ENCODE assay signal across 38 mouse cellular contexts in genomic region chr16:10837250-10837649, GRCm38 (mm10). TPM values are rescaled to one million over a fixed set of nuclear protein-coding genes. Genes with fewer than 3 reads are reported as not detected.
DNase-seq lines count a peak whose midpoint lies in the region; ATAC-seq and TF ChIP-seq lines count a peak whose summit lies in the region.
"Had no signal": no experiment of that assay in that cellular context is flagged by ENCODE, and none has a peak within 500 bp of the region (broad histone marks: within the 10 kb centered on the region; RNA-seq: fewer than 3 reads in every experiment).

No protein-coding gene starts in this region.

- no peaks in the 10 kb centered on the region for H3K36me3 ChIP-seq in heart, embryonic 16.5 days (ENCODE audit: control insufficient read depth, insufficient read depth)
- no peaks in the 10 kb centered on the region for H3K36me3 ChIP-seq in lung, postnatal 0 days (ENCODE audit: insufficient read depth, low read length)
- H3K36me3 ChIP-seq: embryonic facial prominence, embryonic 15.5 days had no signal

- no peaks in the 10 kb centered on the region for H3K9me3 ChIP-seq in heart, embryonic 16.5 days (replicated peaks; ENCODE audit: control insufficient read depth, low read length)
- H3K9me3 ChIP-seq in lung, postnatal 0 days (ENCODE audit: low read length), result no peaks in the 10 kb centered on the region
- H3K9me3 ChIP-seq: embryonic facial prominence, embryonic 12.5 days; embryonic facial prominence, embryonic 15.5 days had no signal

- no peak overlapping the region for H3K9ac ChIP-seq in heart, embryonic 16.5 days (ENCODE audit: low read length)
- H3K9ac ChIP-seq in lung, postnatal 0 days (replicated peaks; ENCODE audit: low read depth), result no peak overlapping the region
- H3K9ac ChIP-seq: embryonic facial prominence, embryonic 12.5 days; embryonic facial prominence, embryonic 15.5 days; forebrain, postnatal 0 days; hindbrain, embryonic 14.5 days had no signal

- DNase-seq in heart, postnatal 4 days, result no peak
- peak; percentile 43 for DNase-seq in 3134 (ENCODE audit: extremely low read depth, insufficient read length, low spot score)
- peak; percentile 59 for DNase-seq in 3T3-L1 (ENCODE audit: low read depth, low spot score)
- peak; percentile 50 for DNase-seq in adipocyte (ENCODE audit: low spot score)
- DNase-seq in layer of hippocampus, postnatal 10 days (ENCODE audit: low spot score in 2 of 2), result no peak
- no peak for DNase-seq in lung, postnatal 0 days (ENCODE audit: low spot score)
- no peak for DNase-seq in cerebellum, adult 9-10 months
- DNase-seq: B cell, adult 2 months; cerebellum, adult 11-12 months; cerebellum, adult 8-10 months; cerebellum, postnatal 14 days; forebrain, postnatal 0 days; gastrocnemius, adult 2 months; gastrocnemius, postnatal 14 days; heart, adult 11 months; heart, postnatal 10 days; heart, postnatal 36 days; kidney, adult 18-20 months had no signal

- H3K4me2 ChIP-seq in heart, embryonic 16.5 days (ENCODE audit: low read depth, low read length), result no peak overlapping the region
- no peak overlapping the region for H3K4me2 ChIP-seq in lung, postnatal 0 days (replicated peaks; ENCODE audit: low read depth, low read length)
- H3K4me2 ChIP-seq: embryonic facial prominence, embryonic 12.5 days; embryonic facial prominence, embryonic 15.5 days; hindbrain, embryonic 14.5 days had no signal

- peaks cover 34% of the 10 kb centered on the region for H3K4me1 ChIP-seq in heart, embryonic 16.5 days (ENCODE audit: control insufficient read depth, insufficient read depth, low read length)
- peaks cover 10% of the 10 kb centered on the region; the same call in 1 of the 2 replicates for H3K4me1 ChIP-seq in lung, postnatal 0 days (ENCODE audit: insufficient read depth, low read depth, low read length)

- no peak for ATAC-seq in heart, embryonic 16.5 days (replicated peaks; ENCODE audit: extremely low read depth, insufficient read depth, low FRiP score)
- no peak for ATAC-seq in lung, postnatal 0 days
- ATAC-seq: activated CD4-positive, CD25-positive, alpha-beta regulatory T cell, adult 4 months; forebrain, embryonic 14.5 days; forebrain, postnatal 0 days; hindbrain, postnatal 0 days; inflammation-experienced regulatory T-cells, adult 6 months had no signal

- no peaks in the 10 kb centered on the region for H3K27me3 ChIP-seq in heart, embryonic 16.5 days (ENCODE audit: control insufficient read depth, insufficient read depth, low read length)
- H3K27me3 ChIP-seq in lung, postnatal 0 days (replicated peaks; ENCODE audit: insufficient read depth, low read length), result no peaks in the 10 kb centered on the region
- H3K27me3 ChIP-seq: embryonic facial prominence, embryonic 12.5 days; embryonic facial prominence, embryonic 15.5 days had no signal

- 0 out of 2 replicates have a peak overlapping the region, but pooled peaks have one; percentile 82 for H3K27ac ChIP-seq in heart, embryonic 16.5 days (ENCODE audit: low read length)
- no peak overlapping the region for H3K27ac ChIP-seq in lung, postnatal 0 days (ENCODE audit: low read length)
- H3K27ac ChIP-seq: gastrocnemius, adult 2 months; hindbrain, embryonic 14.5 days; hindbrain, postnatal 0 days had no signal

- 78% methylated on average over 3 of the region's 3 CpGs for WGBS in heart, embryonic 16.5 days
- 79% methylated on average over 3 of the region's 3 CpGs for WGBS in lung, postnatal 0 days

- H3K4me3 ChIP-seq in heart, embryonic 16.5 days (ENCODE audit: low read length), result no peak overlapping the region
- H3K4me3 ChIP-seq in lung, postnatal 0 days (ENCODE audit: low read depth, low read length), result no peak overlapping the region
- H3K4me3 ChIP-seq: embryonic facial prominence, embryonic 12.5 days; embryonic facial prominence, embryonic 15.5 days; gastrocnemius, adult 2 months had no signal

- TF ChIP-seq EP300 in lung, postnatal 0 days (IDR thresholded peaks at IDR 0.05), result no peak

- no peak for TF ChIP-seq CTCF in lung, postnatal 0 days (IDR thresholded peaks at IDR 0.05)

RNA-seq across cellular contexts. Expression of gene Rmi2, which starts 2.4 kb away (rescaled TPM):
- 2.8 and 3.0 TPM in 2 replicates for polyA plus RNA-seq in heart, embryonic 16.5 days (2015; fragmentation: Nextera tagmentation; extraction: Ambion mirVana)
- 1 to 10 TPM; 5.1 to 5.5 TPM for total RNA-seq in heart, postnatal 4 days (2021)
- total RNA-seq in layer of hippocampus, postnatal 10 days (2021), result under 1 TPM; 0.29 to 0.48 TPM
- polyA plus RNA-seq in lung, postnatal 0 days (2015; fragmentation: Nextera tagmentation; extraction: Ambion mirVana), result 0.44 and 0.51 TPM in 2 replicates

RNA-seq across cellular contexts. Expression of gene Gm11172, which starts 24.5 kb away (rescaled TPM):
- polyA plus RNA-seq in heart, embryonic 16.5 days (2015; fragmentation: Nextera tagmentation; extraction: Ambion mirVana), result not detected in 2 replicates
- total RNA-seq in heart, postnatal 4 days (2021), result not detected
- total RNA-seq in layer of hippocampus, postnatal 10 days (2021), result not detected
- not detected in 2 replicates for polyA plus RNA-seq in lung, postnatal 0 days (2015; fragmentation: Nextera tagmentation; extraction: Ambion mirVana)
- total RNA-seq: adrenal gland, adult 18-20 months; adrenal gland, postnatal 4 days; common myeloid progenitor, adult 5-6 weeks; forebrain, postnatal 0 days; gastrocnemius, adult 2 months; gastrocnemius, postnatal 14 days; gastrocnemius, postnatal 4 days; heart, adult 8-10 months; heart, postnatal 10 days; heart, postnatal 36 days; hindbrain, postnatal 0 days; MEL had no signal
- polyA plus RNA-seq: activated CD4-positive, CD25-positive, alpha-beta regulatory T cell, adult 4 months; brain, embryonic 14.5 days; embryonic facial prominence, embryonic 12.5 days; embryonic facial prominence, embryonic 15.5 days; forebrain, embryonic 11.5 days; forebrain, embryonic 14.5 days; forebrain, postnatal 0 days; frontal cortex, adult 2 months; heart, embryonic 11.5 days; heart, embryonic 14.5 days; hindbrain, embryonic 11.5 days; hindbrain, embryonic 14.5 days; hindbrain, postnatal 0 days; inflammation-experienced regulatory T-cells, adult 6 months had no signal

RNA-seq across cellular contexts. Expression of gene Prm1, which starts 31.6 kb away (rescaled TPM):
- polyA plus RNA-seq in heart, embryonic 16.5 days (2015; fragmentation: Nextera tagmentation; extraction: Ambion mirVana), result 0.36 and 0.58 TPM in 2 replicates
- total RNA-seq in heart, postnatal 4 days (2021), result not detected
- not detected for total RNA-seq in layer of hippocampus, postnatal 10 days (2021)
- not detected in 2 replicates for polyA plus RNA-seq in lung, postnatal 0 days (2015; fragmentation: Nextera tagmentation; extraction: Ambion mirVana)
- total RNA-seq: adrenal gland, adult 18-20 months; adrenal gland, postnatal 4 days; common myeloid progenitor, adult 5-6 weeks; forebrain, postnatal 0 days; gastrocnemius, adult 2 months; gastrocnemius, postnatal 14 days; gastrocnemius, postnatal 4 days; heart, adult 8-10 months; heart, postnatal 10 days; heart, postnatal 36 days; hindbrain, postnatal 0 days; MEL had no signal
- polyA plus RNA-seq: brain, embryonic 14.5 days; embryonic facial prominence, embryonic 12.5 days; embryonic facial prominence, embryonic 15.5 days; forebrain, embryonic 11.5 days; forebrain, embryonic 14.5 days; forebrain, postnatal 0 days; frontal cortex, adult 2 months; heart, embryonic 11.5 days; heart, embryonic 14.5 days; hindbrain, embryonic 11.5 days had no signal

RNA-seq across cellular contexts. Expression of gene Prm2, which starts 41.3 kb away (rescaled TPM):
- polyA plus RNA-seq in heart, embryonic 16.5 days (2015; fragmentation: Nextera tagmentation; extraction: Ambion mirVana), result not detected in 2 replicates
- total RNA-seq in heart, postnatal 4 days (2021), result not detected
- total RNA-seq in layer of hippocampus, postnatal 10 days (2021), result not detected
- not detected in 2 replicates for polyA plus RNA-seq in lung, postnatal 0 days (2015; fragmentation: Nextera tagmentation; extraction: Ambion mirVana)
- total RNA-seq: adrenal gland, adult 18-20 months; adrenal gland, postnatal 4 days; common myeloid progenitor, adult 5-6 weeks; forebrain, postnatal 0 days; gastrocnemius, adult 2 months; gastrocnemius, postnatal 14 days; gastrocnemius, postnatal 4 days; heart, adult 8-10 months; heart, postnatal 10 days; heart, postnatal 36 days; hindbrain, postnatal 0 days; MEL had no signal
- polyA plus RNA-seq: activated CD4-positive, CD25-positive, alpha-beta regulatory T cell, adult 4 months; brain, embryonic 14.5 days; embryonic facial prominence, embryonic 12.5 days; embryonic facial prominence, embryonic 15.5 days; forebrain, embryonic 11.5 days; forebrain, embryonic 14.5 days; forebrain, postnatal 0 days; frontal cortex, adult 2 months; heart, embryonic 11.5 days; heart, embryonic 14.5 days; hindbrain, embryonic 11.5 days; hindbrain, embryonic 14.5 days; hindbrain, postnatal 0 days; inflammation-experienced regulatory T-cells, adult 6 months had no signal

RNA-seq across cellular contexts. Expression of gene Prm3, which starts 46.5 kb away (rescaled TPM):
- polyA plus RNA-seq in heart, embryonic 16.5 days (2015; fragmentation: Nextera tagmentation; extraction: Ambion mirVana), result not detected in 2 replicates
- total RNA-seq in heart, postnatal 4 days (2021), result not detected
- total RNA-seq in layer of hippocampus, postnatal 10 days (2021), result not detected
- not detected in 2 replicates for polyA plus RNA-seq in lung, postnatal 0 days (2015; fragmentation: Nextera tagmentation; extraction: Ambion mirVana)
- total RNA-seq: adrenal gland, adult 18-20 months; adrenal gland, postnatal 4 days; common myeloid progenitor, adult 5-6 weeks; forebrain, postnatal 0 days; gastrocnemius, adult 2 months; gastrocnemius, postnatal 14 days; gastrocnemius, postnatal 4 days; heart, adult 8-10 months; heart, postnatal 10 days; heart, postnatal 36 days; hindbrain, postnatal 0 days; MEL had no signal
- polyA plus RNA-seq: activated CD4-positive, CD25-positive, alpha-beta regulatory T cell, adult 4 months; brain, embryonic 14.5 days; embryonic facial prominence, embryonic 12.5 days; embryonic facial prominence, embryonic 15.5 days; forebrain, embryonic 11.5 days; forebrain, embryonic 14.5 days; forebrain, postnatal 0 days; frontal cortex, adult 2 months; heart, embryonic 11.5 days; heart, embryonic 14.5 days; hindbrain, embryonic 11.5 days; hindbrain, embryonic 14.5 days; hindbrain, postnatal 0 days; inflammation-experienced regulatory T-cells, adult 6 months had no signal

Comparison
In these comparisons a context has a peak if more than half of its experiments do, and no peak if none do; other contexts are left out.
1. DNase-seq: peak in 3134 (single experiment), 3T3-L1 (single experiment) and adipocyte (single experiment); none in heart, postnatal 4 days (single experiment), layer of hippocampus, postnatal 10 days (0 of 2), lung, postnatal 0 days (single experiment) and cerebellum, adult 9-10 months (single experiment).
2. RNA of gene Rmi2, which starts 2.4 kb away (total RNA-seq): 5.1 to 5.5 TPM in heart, postnatal 4 days; 0.29 to 0.48 TPM in layer of hippocampus, postnatal 10 days; every median in the first group is over 4 times any median in the second.